Mouse (Mus musculus) CH12.LX (cell line): ENCODE results near the gene Iqcj. TPM values are rescaled to one million over a fixed set of nuclear protein-coding genes. Genes with fewer than 3 reads are reported as not detected.

ENCODE experiments used
- DNase-seq: peaks from one replicate; pipeline ENCODE4 v3.0.0-alpha.2; 2013; ENCODE audit errors: extremely low read depth
- H3K27ac ChIP-seq: 2 replicates; pipeline ENCODE4 v1.5.1; 2012; ENCODE audit warnings: low read depth, mild to moderate bottlenecking, control low read depth, moderate library complexity; ENCODE audit not compliant: insufficient read depth
- H3K27me3 ChIP-seq: replicated peaks from 2 replicates; pipeline ENCODE3; 2012; ENCODE audit warnings: inconsistent platforms
- H3K36me3 ChIP-seq, 2 experiments: replicated peaks in 1 of 2; 2 replicates each; pipeline versions ENCODE3 to v1.6.1; 2012; ENCODE audit warnings: inconsistent platforms in 1 of 2, low read length in 1 of 2, mild to moderate bottlenecking in 1 of 2, mixed read lengths in 1 of 2, moderate library complexity in 1 of 2; ENCODE audit not compliant: control insufficient read depth in 1 of 2, insufficient read depth in 1 of 2
- H3K4me1 ChIP-seq, 2 experiments: 2 replicates each; pipeline ENCODE4 v1.6.1; 2012; ENCODE audit warnings: inconsistent platforms in 1 of 2, moderate library complexity in 1 of 2; ENCODE audit not compliant: insufficient read depth in 2 of 2, control insufficient read depth in 1 of 2
- H3K4me2 ChIP-seq: 2 replicates; pipeline ENCODE4 v1.6.1; 2012; ENCODE audit warnings: low read depth, mild to moderate bottlenecking, control low read depth; ENCODE audit not compliant: poor library complexity, insufficient read depth, severe bottlenecking
- H3K4me3 ChIP-seq, 3 experiments: fragments of 150-350 bp in 1 of 3; sonication (generic) in 1 of 3; replicated peaks in 1 of 3; 2 replicates each; pipeline versions ENCODE3 to v1.5.1; 2011 to 2012; ENCODE audit warnings: low read depth in 2 of 3, low read length in 2 of 3, mild to moderate bottlenecking in 2 of 3, moderate library complexity in 2 of 3, control low read depth in 1 of 3, improper control_type of control experiment in 1 of 3, inconsistent platforms in 1 of 3, mixed read lengths in 1 of 3; ENCODE audit not compliant: poor library complexity in 1 of 3
- H3K79me2 ChIP-seq: replicated peaks from 2 replicates; pipeline ENCODE4 v1.6.1; 2012; ENCODE audit warnings: mild to moderate bottlenecking, moderate library complexity; ENCODE audit not compliant: control insufficient read depth, poor library complexity, insufficient read depth, severe bottlenecking; ENCODE audit errors: extremely low read depth
- H3K9ac ChIP-seq: 2 replicates; pipeline ENCODE4 v1.6.1; 2012; ENCODE audit warnings: low read depth, mild to moderate bottlenecking, control low read depth, moderate library complexity; ENCODE audit not compliant: insufficient read depth
- H3K9me3 ChIP-seq: replicated peaks from 2 replicates; pipeline ENCODE3; 2012; ENCODE audit warnings: low read length, inconsistent platforms, mixed read lengths
- CTCF ChIP-seq, 2 experiments: IDR thresholded peaks in 1 of 2; conservative IDR thresholded peaks in 1 of 2; 2 replicates each; pipeline ENCODE4 v1.5.1; 2011 to 2012; ENCODE audit warnings: low read depth in 2 of 2, low read length in 2 of 2, improper control_type of control experiment in 1 of 2, inconsistent platforms in 1 of 2, mild to moderate bottlenecking in 1 of 2, moderate library complexity in 1 of 2
- ELF1 ChIP-seq: IDR thresholded peaks from 2 replicates; pipeline ENCODE4 v1.6.1; 2014; ENCODE audit warnings: low read depth, mild to moderate bottlenecking, inconsistent platforms, low read length, improper control_type of control experiment
- JUND ChIP-seq: conservative IDR thresholded peaks from 2 replicates; pipeline ENCODE4 v1.6.1; 2011; ENCODE audit warnings: low read depth, low read length, improper control_type of control experiment
- KAT2A ChIP-seq: IDR thresholded peaks from 2 replicates; pipeline ENCODE4 v1.6.1; 2012; ENCODE audit warnings: low read length, improper control_type of control experiment, inconsistent platforms; ENCODE audit not compliant: insufficient replicate concordance
- MAFK ChIP-seq: IDR thresholded peaks from 2 replicates; pipeline ENCODE4 v1.6.1; 2011; ENCODE audit warnings: low read length, improper control_type of control experiment; ENCODE audit not compliant: insufficient replicate concordance
- RAD21 ChIP-seq: IDR thresholded peaks from 2 replicates; pipeline ENCODE4 v1.6.1; 2011; ENCODE audit warnings: low read depth, mild to moderate bottlenecking, low read length, improper control_type of control experiment, moderate library complexity
- RCOR1 ChIP-seq: conservative IDR thresholded peaks from 2 replicates; pipeline ENCODE4 v1.6.1; 2012; ENCODE audit warnings: low read depth, mild to moderate bottlenecking, inconsistent platforms, low read length, improper control_type of control experiment
- SMC3 ChIP-seq: IDR thresholded peaks from 2 replicates; pipeline ENCODE4 v1.6.1; 2011; ENCODE audit warnings: low read depth, low read length, improper control_type of control experiment
- TBP ChIP-seq: conservative IDR thresholded peaks from 2 replicates; pipeline ENCODE4 v1.6.1; 2011; ENCODE audit warnings: low read depth, low read length, improper control_type of control experiment
- TCF12 ChIP-seq: IDR thresholded peaks from 2 replicates; pipeline ENCODE4 v1.6.1; 2014; ENCODE audit warnings: low read depth, mild to moderate bottlenecking, inconsistent platforms, low read length, improper control_type of control experiment
- USF2 ChIP-seq: conservative IDR thresholded peaks from 2 replicates; pipeline ENCODE4 v1.6.1; 2011; ENCODE audit warnings: low read depth, low read length, improper control_type of control experiment
- ZC3H11A ChIP-seq: IDR thresholded peaks from 2 replicates; pipeline ENCODE4 v1.6.1; 2012; ENCODE audit warnings: low read depth, mild to moderate bottlenecking, inconsistent platforms, low read length, improper control_type of control experiment
- ZKSCAN1 ChIP-seq: IDR thresholded peaks from 2 replicates; pipeline ENCODE4 v1.6.1; 2012; ENCODE audit warnings: low read depth, inconsistent platforms, low read length, improper control_type of control experiment, borderline replicate concordance
- ZMIZ1 ChIP-seq: IDR thresholded peaks from 2 replicates; pipeline ENCODE4 v1.6.1; 2012; ENCODE audit warnings: low read depth, mild to moderate bottlenecking, inconsistent platforms, low read length, improper control_type of control experiment
- dilution Hi-C: fragments of 300-500 bp; cut with MboI; formaldehyde crosslinking; loops from 2 replicates; pipeline ENCODE4 v1.14.3; 2020; ENCODE audit warnings: low sequenced_read_pairs; ENCODE audit not compliant: extremely low pct_unique_long_range_greater_than_20kb, extremely low pct_ligation_motif_present
- in situ Hi-C: fragments of 300-500 bp; cut with MboI; formaldehyde crosslinking; loops from 3 replicates; pipeline ENCODE4 v1.14.3; 2019; ENCODE audit warnings: low sequenced_read_pairs, low pct_ligation_motif_present, low pct_unique_long_range_greater_than_20kb, mixed read lengths
- polyA plus RNA-seq: library from polyadenylated mRNA; unstranded; fragments of >175 nt; gene quantifications from 2 replicates; pipeline ENCODE4 v1.2.1, GENCODE M21; 2012; ENCODE audit warnings: low read depth; ENCODE audit not compliant: insufficient read length
- total RNA-seq, 2 experiments: library from RNA; depleted of rRNA; stranded (reverse); fragments of 300-350 nt in 1 of 2; fragments of >200 nt in 1 of 2; gene quantifications; 2 replicates each; pipeline ENCODE4 v1.2.3; 2012 to 2014

The Iqcj gene
- total RNA-seq (2012; rRNA removed) (0.47 and 0.63 TPM in 2 replicates), total RNA-seq (2014; rRNA removed) (not detected in 2 replicates), polyA plus RNA-seq (not detected in 2 replicates)

- no peak within 1 kb of the TSS for H3K9ac ChIP-seq
- no peaks in the 10 kb centered on the region for H3K79me2 ChIP-seq
- H3K4me1 ChIP-seq: no peaks in the 10 kb centered on the region
- in situ Hi-C loops (no loop called here), dilution Hi-C loops (no loop called here)
- no peak within 1 kb of the TSS for H3K4me2 ChIP-seq
- DNase-seq: no peak
- no peak for TF ChIP-seq MAFK
- TF ChIP-seq TBP: no peak
- no peak for TF ChIP-seq KAT2A
- TF ChIP-seq SMC3: no peak
- TF ChIP-seq RAD21: no peak
- TF ChIP-seq ZMIZ1: no peak
- no peak for TF ChIP-seq JUND
- TF ChIP-seq ZKSCAN1: no peak
- TF ChIP-seq CTCF (conservative IDR thresholded peaks at IDR 0.05 in 1 of 2, IDR thresholded peaks at IDR 0.05 in 1 of 2; ENCODE audit: low read depth in 2 of 2, low read length in 2 of 2): no peak
- TF ChIP-seq ELF1: no peak
- no peak for TF ChIP-seq TCF12
- no peak for TF ChIP-seq ZC3H11A
- TF ChIP-seq USF2: no peak
- no peaks in the 10 kb centered on the region for H3K27me3 ChIP-seq
- H3K4me3 ChIP-seq: no peak within 1 kb of the TSS
- no peaks in the 10 kb centered on the region for H3K36me3 ChIP-seq
- H3K9me3 ChIP-seq: no peaks in the 10 kb centered on the region
- no peak within 1 kb of the TSS for H3K27ac ChIP-seq
Measured at GRCm38 (mm10) chr3:67892026-67892705, at the start of gene Iqcj, which contains the start of gene Iqschfp. Gene Iqcj (plus strand): TSS chr3:67892220. Gene Iqschfp (plus strand): TSS chr3:67892232.

GRCm38 (mm10) chr3:67852397-67852796, 39.6 kb upstream of the Iqcj start:
- TF ChIP-seq CTCF (conservative IDR thresholded peaks at IDR 0.05 in 1 of 2, IDR thresholded peaks at IDR 0.05 in 1 of 2; ENCODE audit: low read depth in 2 of 2, low read length in 2 of 2) (no peak), RCOR1 (no peak)
- no peaks in the 10 kb centered on the region for H3K4me1 ChIP-seq
- no peaks in the 10 kb centered on the region for H3K27me3 ChIP-seq
- no peaks in the 10 kb centered on the region for H3K79me2 ChIP-seq
- H3K27ac ChIP-seq: no peak overlapping the region
- no peak overlapping the region for H3K4me2 ChIP-seq
- H3K9ac ChIP-seq: no peak overlapping the region
- no peak for DNase-seq
- H3K36me3 ChIP-seq: no peaks in the 10 kb centered on the region
- H3K4me3 ChIP-seq: no peak overlapping the region
- no peaks in the 10 kb centered on the region for H3K9me3 ChIP-seq
- in situ Hi-C loops: no loop called here
- dilution Hi-C loops: no loop called here
